8 mouse cellular contexts compared by ENCODE assay signal in the genomic region with DNA sequence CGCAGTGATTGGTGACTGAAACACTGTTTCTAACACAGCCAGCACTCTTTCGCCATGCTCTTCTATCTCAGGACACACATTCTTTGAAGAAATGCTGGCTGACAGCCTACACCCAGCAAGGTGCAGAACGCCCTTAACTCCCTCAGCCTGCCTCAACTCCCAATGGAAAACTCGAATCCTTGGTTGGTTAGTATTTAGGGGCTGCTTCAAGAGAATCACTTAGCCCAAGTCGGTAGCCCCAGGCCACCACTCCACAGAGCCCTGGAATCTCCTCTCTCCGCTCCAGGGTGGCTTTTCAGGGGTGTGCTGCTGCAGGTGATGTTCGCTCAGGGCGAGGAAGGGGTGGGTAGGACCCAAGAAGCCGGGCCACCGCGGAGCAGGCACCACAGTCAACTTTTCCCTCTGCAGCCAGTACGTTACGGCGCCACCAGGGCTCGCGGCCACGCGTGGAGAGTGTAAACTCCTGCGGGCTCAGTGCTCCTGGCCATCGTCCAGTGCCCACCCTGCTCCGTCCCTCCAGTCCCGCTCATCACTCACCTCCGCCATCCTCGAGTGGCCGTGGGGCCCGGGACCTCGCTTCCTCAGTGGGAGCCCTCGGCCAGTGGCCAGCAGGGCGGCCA. TPM values are rescaled to one million over a fixed set of nuclear protein-coding genes. Genes with fewer than 3 reads are reported as not detected.
DNase-seq lines count a peak whose midpoint lies in the region; ATAC-seq lines count a peak whose summit lies in the region.
"Had no signal": no experiment of that assay in that cellular context is flagged by ENCODE, and none has a peak within 500 bp of the region (broad histone marks: within the 10 kb centered on the region; RNA-seq: fewer than 3 reads in every experiment).

No protein-coding gene starts in this region.

- H3K9me3 ChIP-seq in heart, embryonic 15.5 days (replicated peaks): no peaks in the 10 kb centered on the region
- no peaks in the 10 kb centered on the region for H3K9me3 ChIP-seq in liver, embryonic 15.5 days (replicated peaks)
- H3K9me3 ChIP-seq in stomach, embryonic 14.5 days (ENCODE audit: control insufficient read depth, low read depth, low read length): no peaks in the 10 kb centered on the region

- peak overlapping the region; percentile 100 for H3K4me2 ChIP-seq in heart, embryonic 15.5 days
- H3K4me2 ChIP-seq in liver, embryonic 15.5 days: peak overlapping the region; percentile 83
- peak overlapping the region; percentile 97 for H3K4me2 ChIP-seq in stomach, embryonic 14.5 days (replicated peaks; ENCODE audit: low read depth, low read length)

- H3K36me3 ChIP-seq in heart, embryonic 15.5 days: no peaks in the 10 kb centered on the region
- no peaks in the 10 kb centered on the region for H3K36me3 ChIP-seq in liver, embryonic 15.5 days (replicated peaks)
- no peaks in the 10 kb centered on the region for H3K36me3 ChIP-seq in stomach, embryonic 14.5 days (ENCODE audit: control insufficient read depth, insufficient read depth, low read length)

- H3K4me1 ChIP-seq in heart, embryonic 15.5 days (replicated peaks): peaks cover 16% of the 10 kb centered on the region
- peaks cover 18% of the 10 kb centered on the region for H3K4me1 ChIP-seq in liver, embryonic 15.5 days (replicated peaks)
- peaks cover 5% of the 10 kb centered on the region; the same call in 1 of the 2 replicates for H3K4me1 ChIP-seq in stomach, embryonic 14.5 days (ENCODE audit: control insufficient read depth, insufficient read depth, low read length)

- no peak overlapping the region for H3K27ac ChIP-seq in heart, embryonic 15.5 days
- no peak overlapping the region for H3K27ac ChIP-seq in liver, embryonic 15.5 days (replicated peaks)
- H3K27ac ChIP-seq in stomach, embryonic 14.5 days (ENCODE audit: low read length): no peak overlapping the region
- H3K27ac ChIP-seq: macrophage had no signal

- WGBS in heart, embryonic 15.5 days: 9% methylated on average over 29 of the region's 29 CpGs
- WGBS in liver, embryonic 15.5 days (ENCODE audit: insufficient replicate concordance): 11% methylated on average over 29 of the region's 29 CpGs
- WGBS in stomach, embryonic 14.5 days: 7% methylated on average over 29 of the region's 29 CpGs

- no peaks in the 10 kb centered on the region for H3K27me3 ChIP-seq in heart, embryonic 15.5 days
- H3K27me3 ChIP-seq in liver, embryonic 15.5 days: peaks cover 43% of the 10 kb centered on the region
- 0 out of 2 replicates have a peak, but pooled peaks cover 4% of the 10 kb centered on the region for H3K27me3 ChIP-seq in stomach, embryonic 14.5 days (ENCODE audit: control insufficient read depth, insufficient read depth, low read length)

- no peak for ATAC-seq in heart, embryonic 15.5 days (replicated peaks; ENCODE audit: insufficient number of reproducible peaks, insufficient read depth, low FRiP score, low read depth)
- ATAC-seq in liver, embryonic 15.5 days (ENCODE audit: insufficient read depth): no peak
- ATAC-seq in stomach, embryonic 14.5 days (ENCODE audit: insufficient number of reproducible peaks, insufficient read depth, low FRiP score, low read depth): peak; percentile 33; the same call in 1 of the 2 replicates
- ATAC-seq in monocyte, adult 5-6 weeks (replicated peaks; ENCODE audit: insufficient number of reproducible peaks, low FRiP score, low TSS enrichment, poor library complexity, severe bottlenecking): no peak

- H3K4me3 ChIP-seq in heart, embryonic 15.5 days: peak overlapping the region; percentile 86
- peak overlapping the region; percentile 63 for H3K4me3 ChIP-seq in liver, embryonic 15.5 days (replicated peaks)
- H3K4me3 ChIP-seq in stomach, embryonic 14.5 days (ENCODE audit: low read depth, low read length): peak overlapping the region; percentile 58

- peak; percentile 9 for DNase-seq in retina, embryonic 14.5 days (ENCODE audit: low spot score)
- no peak for DNase-seq in retina, postnatal 1 day
- DNase-seq in embryo, embryonic 10 days (ENCODE audit: low spot score): peak; percentile 12

- peak overlapping the region; percentile 77 for H3K9ac ChIP-seq in heart, embryonic 15.5 days
- H3K9ac ChIP-seq in liver, embryonic 15.5 days: peak overlapping the region; percentile 40; the same call in 1 of the 2 replicates
- H3K9ac ChIP-seq in stomach, embryonic 14.5 days (replicated peaks; ENCODE audit: low read depth, low read length): peak overlapping the region; percentile 53

RNA-seq across cellular contexts. Expression of gene Ism2, which starts 0.4 kb away (rescaled TPM):
- polyA plus RNA-seq in heart, embryonic 15.5 days (2015; fragmentation: Nextera tagmentation; extraction: Ambion mirVana): 0.44 and 0.58 TPM in 2 replicates
- 0.15 and 0.23 TPM in 2 replicates for polyA plus RNA-seq in liver, embryonic 15.5 days (2015; fragmentation: Nextera tagmentation; extraction: Ambion mirVana)
- 0.29 and 0.57 TPM in 2 replicates for polyA plus RNA-seq in stomach, embryonic 14.5 days (2014; fragmentation: Nextera tagmentation; extraction: Ambion mirVana)
- not detected in 3 replicates for total RNA-seq in monocyte, adult 5-6 weeks (2017)
- polyA plus RNA-seq: macrophage had no signal

RNA-seq across cellular contexts. Expression of gene Ahsa1, which starts 32.9 kb away (rescaled TPM):
- 175 and 176 TPM in 2 replicates for polyA plus RNA-seq in heart, embryonic 15.5 days (2015; fragmentation: Nextera tagmentation; extraction: Ambion mirVana)
- polyA plus RNA-seq in liver, embryonic 15.5 days (2015; fragmentation: Nextera tagmentation; extraction: Ambion mirVana): 129 and 132 TPM in 2 replicates
- 176 and 187 TPM in 2 replicates for polyA plus RNA-seq in stomach, embryonic 14.5 days (2014; fragmentation: Nextera tagmentation; extraction: Ambion mirVana)
- 175 to 197 TPM (median 181 TPM) in 3 replicates for total RNA-seq in monocyte, adult 5-6 weeks (2017)

RNA-seq across cellular contexts. Expression of gene Vipas39, which starts 33.1 kb away (rescaled TPM):
- 29.8 and 37.7 TPM in 2 replicates for polyA plus RNA-seq in heart, embryonic 15.5 days (2015; fragmentation: Nextera tagmentation; extraction: Ambion mirVana)
- polyA plus RNA-seq in liver, embryonic 15.5 days (2015; fragmentation: Nextera tagmentation; extraction: Ambion mirVana): 8.2 and 9.5 TPM in 2 replicates
- polyA plus RNA-seq in stomach, embryonic 14.5 days (2014; fragmentation: Nextera tagmentation; extraction: Ambion mirVana): 47.2 and 48.3 TPM in 2 replicates
- 29.4 to 34.9 TPM (median 34.6 TPM) in 3 replicates for total RNA-seq in monocyte, adult 5-6 weeks (2017)
